Mouse (Mus musculus) MEL-GATA-1-ER (cell line): ENCODE measurements around the gene Pde10a.
A peak's percentile ranks its signal among the peaks of the same experiment; 100 is the strongest.

Source experiments
- DNase-seq: peaks from one replicate; pipeline ENCODE4 v3.0.0-alpha.2; 2012; ENCODE audit warnings: low read depth; ENCODE audit errors: extremely low read depth

Pde10a gene

DNA sequence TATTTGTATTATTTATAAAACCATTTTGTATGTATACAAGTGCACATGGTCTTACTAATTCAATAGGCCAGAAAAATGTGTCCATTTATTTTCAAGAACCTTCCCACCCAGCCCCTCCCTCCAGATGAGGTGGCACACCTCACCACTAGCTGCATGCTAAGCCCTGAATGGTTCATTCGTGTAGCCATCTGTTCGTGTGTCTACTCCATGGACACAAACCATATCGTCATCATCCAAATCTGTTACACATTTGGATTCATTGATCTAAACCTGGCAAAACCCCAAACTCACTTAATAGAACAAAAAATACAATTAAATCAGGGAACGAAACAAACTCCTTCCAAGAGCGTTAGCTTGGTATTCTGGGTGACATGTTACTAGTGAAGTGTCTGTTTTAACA is 435.9 kb downstream of the Pde10a start:
- no peak for DNase-seq

DNA sequence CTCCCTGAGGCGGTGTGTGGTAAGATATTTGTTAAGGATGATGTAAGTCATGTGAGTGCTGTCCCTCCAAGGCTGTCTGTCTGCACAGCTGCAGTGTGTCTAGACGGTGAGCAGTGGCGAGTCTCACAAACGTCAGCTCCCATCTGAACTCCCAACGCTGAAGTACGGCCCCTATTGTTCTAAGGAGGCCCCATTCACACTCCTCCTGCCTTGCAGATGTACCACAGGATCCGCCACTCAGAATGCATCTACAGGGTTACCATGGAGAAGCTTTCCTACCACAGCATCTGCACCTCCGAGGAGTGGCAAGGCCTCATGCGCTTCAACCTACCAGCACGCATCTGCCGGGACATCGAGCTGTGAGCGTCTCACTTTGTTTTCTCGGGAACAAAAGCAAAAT is 436.5 kb downstream of the Pde10a start:
- DNase-seq: no peak

DNA sequence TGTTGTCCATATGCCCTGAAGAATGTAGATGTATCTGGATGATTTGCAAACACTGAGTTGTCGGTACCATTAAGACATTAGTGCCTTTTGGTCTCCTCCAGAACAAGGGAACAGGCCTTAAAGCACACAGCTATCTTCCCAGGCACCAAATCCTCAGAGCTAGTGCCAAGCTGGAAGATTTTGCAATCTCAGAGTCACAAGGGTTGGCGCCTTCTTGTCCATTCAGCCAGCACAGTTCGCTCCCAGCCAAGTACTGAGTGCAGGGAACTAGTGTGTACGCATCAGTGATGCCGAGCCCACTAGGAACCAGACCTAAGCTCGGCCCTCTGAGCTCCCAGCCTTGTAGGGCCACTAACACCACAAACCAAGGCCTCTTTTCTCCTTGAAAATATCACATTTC is 440.0 kb downstream of the Pde10a start:
- no peak for DNase-seq

DNA sequence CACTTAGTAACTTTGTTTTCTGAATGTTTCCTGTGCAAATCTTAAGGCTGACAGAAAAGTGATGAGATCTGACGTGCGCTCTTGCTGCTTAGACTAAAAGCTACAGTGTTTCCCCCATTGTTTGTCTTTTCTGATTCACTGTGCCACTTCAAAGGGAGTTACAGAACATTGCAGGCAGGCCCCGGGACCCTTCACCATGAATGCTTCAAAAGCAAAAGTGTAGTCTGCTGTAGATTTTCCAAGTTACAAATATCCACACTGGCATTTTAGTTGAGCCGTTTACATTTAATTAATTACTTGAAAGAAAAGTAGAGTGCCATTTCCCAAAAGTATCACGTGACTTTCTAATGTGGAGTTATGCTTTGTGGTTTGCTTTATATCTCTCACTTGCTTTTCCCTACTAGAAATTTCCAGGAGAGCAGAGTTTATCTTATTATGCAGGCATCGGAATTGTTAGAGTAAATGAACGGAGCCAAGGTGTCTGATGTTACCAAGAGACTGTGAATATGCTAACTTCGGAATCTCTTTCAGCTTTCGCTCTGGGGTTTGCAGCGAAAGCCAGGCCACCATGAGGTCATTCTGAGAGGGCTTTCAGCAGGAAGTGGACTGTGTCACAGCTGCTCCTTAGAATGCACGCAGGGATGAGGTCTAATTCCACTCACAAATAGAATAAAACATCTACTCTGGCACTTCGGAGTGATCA is 447.1 kb downstream of the Pde10a start:
- no peak for DNase-seq

DNA sequence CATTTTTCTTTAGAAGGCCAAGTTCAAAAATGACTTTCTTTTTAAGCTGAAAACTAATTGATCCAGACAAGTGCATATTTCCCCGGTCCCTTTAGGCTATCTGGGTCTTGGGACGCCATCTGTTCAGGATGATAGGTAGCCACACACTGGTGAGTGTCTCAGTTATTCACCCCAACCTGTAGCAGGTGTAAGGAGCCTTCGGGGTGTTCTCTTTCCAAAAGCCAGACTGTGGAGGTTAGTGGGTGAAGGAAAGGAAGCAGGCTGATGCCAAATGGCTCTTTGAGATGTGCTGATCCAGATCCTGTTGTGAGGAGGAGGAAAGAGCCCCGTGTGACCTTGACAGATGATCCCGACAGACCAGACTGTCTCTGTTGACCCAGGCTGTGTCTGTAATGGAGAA is 448.2 kb downstream of the Pde10a start:
- no peak for DNase-seq

DNA sequence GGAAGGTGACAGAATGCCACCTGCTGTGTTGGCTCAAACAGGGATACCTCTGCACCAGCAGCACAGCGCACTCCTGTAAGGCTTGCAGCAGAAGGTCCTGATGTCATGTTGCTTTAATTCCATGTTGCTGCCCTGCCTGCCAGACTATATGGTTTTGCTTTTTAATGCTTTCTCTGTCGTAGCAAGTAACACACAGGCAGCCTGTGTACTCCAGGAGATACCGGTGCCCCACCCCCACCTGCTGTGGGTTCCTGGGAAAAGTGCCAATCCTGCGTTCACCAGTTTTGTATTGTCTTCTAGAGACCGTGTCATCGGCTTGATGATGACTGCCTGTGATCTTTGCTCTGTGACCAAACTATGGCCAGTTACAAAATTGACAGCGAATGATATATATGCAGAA is 449.3 kb downstream of the Pde10a start:
- no peak for DNase-seq

DNA sequence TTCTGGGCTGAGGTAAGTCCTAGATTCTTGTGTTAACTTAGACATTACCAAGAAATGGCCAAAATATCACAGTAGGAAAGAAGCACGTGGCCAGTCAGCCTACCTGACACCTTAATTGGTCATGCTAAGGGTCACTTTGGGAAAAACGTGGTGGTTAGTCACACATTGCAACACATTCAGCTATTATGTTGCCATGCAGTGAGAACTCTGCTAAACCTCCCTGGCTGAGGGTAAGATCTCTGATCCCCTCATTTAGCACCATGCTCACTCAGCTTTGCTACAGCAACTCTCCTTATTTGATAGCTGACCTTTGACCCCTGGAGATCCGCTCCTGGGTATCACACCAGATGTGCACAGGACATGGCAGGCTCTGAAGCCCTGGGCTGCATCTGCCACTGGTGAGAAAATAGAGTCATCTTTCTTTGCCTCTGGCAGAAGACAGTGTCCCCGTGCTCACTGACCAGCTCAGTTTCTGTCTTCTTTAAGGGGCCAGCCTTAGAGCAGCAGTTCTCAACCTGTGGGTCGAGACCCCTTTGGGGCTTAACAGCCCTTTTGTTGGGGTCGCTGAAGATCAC is 449.7 kb downstream of the Pde10a start:
- DNase-seq: no peak

DNA sequence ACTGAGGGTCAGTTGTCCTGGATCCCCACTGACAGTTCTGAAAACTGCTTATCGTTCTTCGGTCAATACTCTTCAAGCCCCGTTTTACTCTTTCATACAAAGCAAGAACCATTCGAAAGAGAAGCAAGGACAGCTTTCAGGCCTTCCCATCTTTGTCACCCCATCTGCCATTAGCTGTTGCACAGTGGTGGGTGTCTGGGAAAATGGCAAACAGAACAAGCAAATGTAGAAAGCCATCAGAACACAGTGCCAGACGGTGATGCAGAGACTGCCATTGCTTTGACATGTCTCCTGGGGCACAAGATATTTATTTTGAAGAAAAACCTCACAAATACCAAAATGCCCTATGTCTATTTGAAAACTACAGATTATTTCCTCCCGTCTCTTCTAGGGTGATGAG is 451.6 kb downstream of the Pde10a start:
- no peak for DNase-seq

DNA sequence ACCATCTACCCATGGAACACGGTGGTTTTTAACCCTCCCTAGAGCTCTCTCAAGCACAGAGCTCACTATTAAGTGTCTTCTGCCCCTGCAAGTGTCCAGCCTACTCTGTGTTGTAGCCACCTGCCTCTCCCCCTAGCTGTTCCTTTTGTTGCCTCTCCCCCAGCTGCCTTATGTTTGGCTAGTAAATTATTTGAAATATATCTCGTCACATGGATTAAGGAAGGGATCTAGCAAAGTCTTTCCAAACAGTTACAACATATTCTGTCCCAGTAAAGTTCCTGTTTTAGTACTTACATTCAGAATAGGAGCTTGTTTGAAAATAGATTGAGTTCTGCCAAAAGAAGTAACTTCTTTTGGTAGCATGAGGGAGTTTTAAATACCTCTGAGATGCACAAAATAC is 452.1 kb downstream of the Pde10a start:
- no peak for DNase-seq

DNA sequence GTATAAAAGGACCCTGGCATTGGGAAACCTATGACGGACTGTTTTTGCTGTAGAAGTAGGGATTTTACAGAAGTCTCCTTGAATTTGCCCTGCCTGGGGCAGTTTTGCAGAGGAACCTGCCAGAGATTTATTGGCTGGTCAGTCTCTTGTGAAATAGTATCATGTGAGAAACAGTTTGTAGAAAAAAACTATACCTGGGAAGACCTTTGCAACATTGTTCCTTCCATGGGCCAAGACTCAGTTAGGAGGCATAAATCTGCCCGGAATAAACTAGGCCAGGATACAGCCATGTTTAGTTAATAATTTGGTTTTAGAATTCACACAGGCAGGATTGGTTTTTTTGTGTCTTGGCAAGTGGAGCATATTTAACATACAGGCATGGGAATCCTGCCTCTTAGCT is 458.4 kb downstream of the Pde10a start:
- DNase-seq: no peak

DNA sequence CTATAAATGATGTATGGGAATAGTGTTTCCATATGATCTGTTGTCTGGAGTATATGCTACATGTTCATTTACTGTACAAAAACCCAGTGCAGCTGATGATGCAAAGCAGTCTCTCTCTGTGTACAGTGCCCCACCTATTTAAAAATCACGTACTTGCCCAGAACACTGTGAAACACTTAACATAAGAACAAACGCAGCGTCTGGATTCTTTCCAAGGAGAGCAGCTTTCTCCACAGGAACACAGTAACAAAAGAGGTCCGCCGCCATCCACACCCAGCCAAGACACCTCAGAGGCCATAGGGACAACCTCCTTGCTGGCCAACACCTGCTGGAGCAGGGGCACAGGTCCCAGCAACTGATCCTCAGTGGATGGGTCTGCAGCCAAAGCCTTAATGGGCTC is 460.5 kb downstream of the Pde10a start:
- DNase-seq: no peak

DNA sequence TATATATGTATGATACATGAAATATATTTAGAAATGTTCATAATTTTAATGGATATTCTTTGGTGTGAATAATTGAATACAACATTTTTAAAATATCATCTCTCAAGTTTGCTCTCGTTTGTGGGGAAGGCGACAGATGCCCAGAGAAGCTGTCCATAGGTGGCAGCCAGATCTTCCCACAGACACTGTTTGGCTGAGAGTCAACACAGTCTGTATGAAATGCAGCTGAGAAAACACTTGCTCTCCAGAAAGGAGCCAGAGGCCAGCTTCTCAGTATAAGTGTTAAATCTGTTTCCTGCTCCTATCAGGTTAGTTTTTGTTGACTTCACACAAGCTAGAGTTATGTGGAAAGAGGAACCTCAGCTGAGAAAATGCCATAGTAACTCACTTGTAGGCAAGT is 461.4 kb downstream of the Pde10a start:
- DNase-seq: no peak

DNA sequence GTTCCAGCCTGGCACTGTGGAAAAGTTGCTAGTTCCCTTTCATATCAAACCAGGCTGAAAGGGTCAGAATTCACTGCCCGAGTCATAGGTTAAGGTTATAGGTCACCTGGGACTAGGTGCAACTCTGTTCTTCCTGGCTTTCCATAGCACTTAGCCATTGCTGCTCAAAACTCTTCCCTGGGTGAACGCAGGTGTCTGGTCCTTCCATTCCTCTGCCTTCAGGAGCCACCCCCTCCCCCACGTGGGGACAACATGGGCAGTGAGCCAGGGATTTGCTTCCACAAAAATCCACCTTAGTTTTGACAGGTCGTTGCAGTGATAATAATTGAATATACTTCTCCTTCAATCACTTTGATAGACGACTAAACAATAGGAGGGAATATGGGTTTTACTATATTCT is 462.2 kb downstream of the Pde10a start:
- DNase-seq: no peak

DNA sequence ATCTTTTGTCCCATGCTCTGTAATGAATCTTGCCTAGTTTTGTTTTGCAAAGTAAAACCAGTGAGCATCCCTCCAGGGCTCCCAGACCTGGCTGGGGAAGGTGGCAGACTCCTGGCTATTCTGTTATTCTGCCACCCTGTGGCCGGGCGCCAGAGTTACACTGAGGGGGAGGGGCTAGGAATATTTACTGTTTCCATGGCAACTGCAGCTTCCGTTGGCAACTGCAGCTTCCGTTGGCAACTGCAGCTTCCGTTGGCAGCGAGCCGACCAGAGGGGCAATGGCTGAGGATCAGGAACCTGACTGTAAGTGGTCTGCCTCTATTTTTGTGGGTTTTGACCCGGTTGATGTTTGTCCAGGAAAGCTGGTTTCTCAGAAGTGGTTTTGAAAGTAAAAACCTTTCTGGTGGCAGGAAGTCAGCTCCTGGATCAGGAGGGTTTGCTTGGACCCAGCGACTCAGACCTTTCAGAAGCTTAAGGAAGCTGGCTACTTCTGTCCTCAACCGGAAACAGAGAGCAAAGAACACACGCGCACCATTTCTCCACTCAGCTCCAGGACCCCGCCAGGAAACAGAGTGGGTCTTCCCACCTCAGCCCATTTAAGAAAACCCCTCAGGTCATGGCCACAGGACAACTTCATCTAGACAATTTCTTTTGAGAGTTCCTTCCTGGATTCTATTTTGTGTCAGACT is 463.1 kb downstream of the Pde10a start, which contains the start of gene 1700010I14Rik:
Gene 1700010I14Rik (plus strand): TSS at position 215 of the 689 bp plus-strand sequence.
- DNase-seq: peak; percentile 78

DNA sequence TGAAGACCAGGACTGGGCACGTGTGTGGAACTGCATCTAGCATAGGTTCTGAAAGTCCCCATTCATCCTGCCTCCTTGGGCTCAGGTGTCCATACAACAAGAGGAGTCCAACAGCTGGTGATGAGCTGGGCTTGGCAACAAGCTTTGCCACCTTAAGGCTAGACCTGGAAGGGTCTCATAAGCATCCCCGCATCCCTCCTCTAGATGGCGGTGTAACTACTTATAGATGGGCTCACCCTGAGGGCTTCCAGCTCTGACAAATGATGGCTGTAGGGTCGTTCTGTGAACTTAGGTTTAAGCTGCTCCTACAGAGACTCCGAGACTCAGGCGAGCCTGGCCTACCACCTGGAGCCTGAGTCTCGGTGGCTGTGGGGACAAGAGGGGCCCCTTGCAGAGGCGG is 466.0 kb downstream of the Pde10a start:
- no peak for DNase-seq

DNA sequence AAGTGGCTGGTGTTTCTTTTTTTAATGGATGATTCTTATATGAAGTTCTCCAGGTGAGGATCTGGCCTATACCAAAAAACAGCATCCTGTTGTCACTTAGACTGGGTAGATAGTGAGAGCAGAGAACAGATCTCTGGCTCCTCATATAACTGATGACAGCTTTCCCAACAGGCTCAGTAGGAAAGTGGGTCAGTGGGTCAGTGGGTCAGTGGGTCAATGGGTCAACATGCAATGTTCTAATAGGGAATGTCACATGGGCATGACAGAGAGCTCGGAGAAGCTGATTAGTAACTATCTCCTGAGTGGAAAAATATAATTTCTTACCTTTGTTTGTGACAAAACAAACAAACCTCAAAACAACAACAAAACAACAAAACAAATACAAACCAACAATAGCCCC is 470.2 kb downstream of the Pde10a start:
- no peak for DNase-seq

DNA sequence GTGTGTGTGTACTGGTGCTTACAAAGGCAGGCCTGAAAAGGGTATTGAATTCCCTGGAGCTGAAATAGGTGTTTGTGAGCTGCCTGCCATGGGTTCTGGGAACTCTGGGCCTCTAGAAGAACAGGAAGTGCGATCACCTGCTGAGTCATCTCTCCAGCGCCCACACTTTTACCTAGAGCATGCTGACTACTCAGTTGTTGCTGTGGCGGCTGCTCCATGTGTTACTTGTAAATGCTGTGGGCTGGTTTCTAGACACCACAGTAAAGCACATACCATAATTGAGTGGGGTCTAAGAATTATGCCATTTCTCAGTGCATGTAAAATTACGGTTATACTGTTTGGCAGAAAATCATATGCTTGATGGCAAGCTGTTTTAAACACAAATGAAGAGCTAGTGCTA is 477.3 kb downstream of the Pde10a start:
- DNase-seq: no peak

DNA sequence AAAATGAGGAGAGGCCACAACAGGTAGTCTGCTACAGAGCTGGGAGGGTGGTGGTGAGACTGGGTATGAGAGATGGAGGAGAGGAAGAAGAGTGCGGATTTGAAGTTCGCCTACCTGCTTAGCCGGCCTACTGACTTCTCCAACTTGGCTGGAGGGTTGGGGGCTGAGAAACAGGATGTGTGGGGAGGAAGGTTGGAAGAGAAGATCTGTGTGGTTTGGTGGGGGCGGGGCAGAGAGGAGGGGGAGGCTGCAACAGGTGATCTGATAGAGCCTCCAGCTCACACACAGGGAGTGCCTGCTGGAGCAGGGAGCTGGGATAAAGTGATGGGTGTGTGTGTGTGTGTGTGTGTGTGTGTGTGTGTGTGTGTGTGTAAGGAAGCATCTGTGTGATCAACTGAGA is 479.3 kb downstream of the Pde10a start:
- DNase-seq: no peak

DNA sequence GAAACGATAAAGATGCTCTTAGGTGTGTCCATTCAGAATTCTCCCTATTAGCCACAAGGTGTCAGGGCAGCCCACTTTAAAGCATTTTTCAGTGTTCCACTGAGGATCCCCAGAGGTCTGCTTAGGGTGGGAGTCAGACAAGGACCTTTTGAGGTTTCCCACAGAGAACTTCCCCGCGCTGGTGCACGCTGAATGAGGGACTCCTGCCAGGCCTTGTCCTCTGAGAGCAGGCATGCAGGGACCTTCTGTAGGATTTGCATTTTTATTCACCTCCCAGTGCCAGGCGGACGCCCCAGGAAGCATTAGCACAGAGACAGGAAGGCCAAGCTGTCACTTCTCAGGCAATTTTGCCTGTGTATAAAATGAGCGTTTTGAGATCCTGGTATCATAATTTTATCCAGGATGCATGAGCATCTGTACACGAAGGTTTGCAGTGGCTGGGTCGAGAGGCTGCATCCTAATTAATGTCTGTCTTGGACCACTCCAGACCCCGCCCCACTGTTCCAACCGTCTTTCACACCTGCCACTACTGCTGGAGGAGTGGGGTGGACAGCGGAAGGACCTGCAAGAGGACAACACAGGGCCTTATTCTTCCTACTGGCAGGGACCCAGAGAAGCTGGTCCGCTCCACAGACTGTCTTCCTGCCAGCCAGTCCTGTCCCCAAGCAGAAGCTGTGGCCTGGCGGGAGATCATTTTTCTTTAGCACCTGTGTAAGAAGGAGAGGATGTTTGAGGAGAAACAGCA is 498.2 kb downstream of the Pde10a start:
- no peak for DNase-seq

DNA sequence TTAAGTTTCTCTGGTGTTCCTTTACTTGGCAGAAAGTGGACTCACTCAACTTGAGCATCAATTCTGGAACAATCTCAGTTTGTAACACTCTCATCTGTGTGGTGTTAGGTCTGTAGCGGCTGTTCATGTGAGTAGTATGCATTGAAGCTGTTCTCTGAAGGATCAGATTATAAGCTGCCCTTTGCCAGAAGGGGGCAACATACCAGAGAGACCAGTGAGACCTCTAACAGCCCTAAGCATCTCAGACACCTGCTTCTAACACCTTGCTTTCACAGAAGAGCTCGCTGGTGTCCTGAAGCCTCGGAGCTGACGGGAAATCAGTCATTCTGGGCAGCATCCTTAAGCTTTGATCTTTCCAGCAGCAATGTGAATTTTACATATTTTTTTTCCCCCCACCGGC is 505.0 kb downstream of the Pde10a start:
- no peak for DNase-seq

DNA sequence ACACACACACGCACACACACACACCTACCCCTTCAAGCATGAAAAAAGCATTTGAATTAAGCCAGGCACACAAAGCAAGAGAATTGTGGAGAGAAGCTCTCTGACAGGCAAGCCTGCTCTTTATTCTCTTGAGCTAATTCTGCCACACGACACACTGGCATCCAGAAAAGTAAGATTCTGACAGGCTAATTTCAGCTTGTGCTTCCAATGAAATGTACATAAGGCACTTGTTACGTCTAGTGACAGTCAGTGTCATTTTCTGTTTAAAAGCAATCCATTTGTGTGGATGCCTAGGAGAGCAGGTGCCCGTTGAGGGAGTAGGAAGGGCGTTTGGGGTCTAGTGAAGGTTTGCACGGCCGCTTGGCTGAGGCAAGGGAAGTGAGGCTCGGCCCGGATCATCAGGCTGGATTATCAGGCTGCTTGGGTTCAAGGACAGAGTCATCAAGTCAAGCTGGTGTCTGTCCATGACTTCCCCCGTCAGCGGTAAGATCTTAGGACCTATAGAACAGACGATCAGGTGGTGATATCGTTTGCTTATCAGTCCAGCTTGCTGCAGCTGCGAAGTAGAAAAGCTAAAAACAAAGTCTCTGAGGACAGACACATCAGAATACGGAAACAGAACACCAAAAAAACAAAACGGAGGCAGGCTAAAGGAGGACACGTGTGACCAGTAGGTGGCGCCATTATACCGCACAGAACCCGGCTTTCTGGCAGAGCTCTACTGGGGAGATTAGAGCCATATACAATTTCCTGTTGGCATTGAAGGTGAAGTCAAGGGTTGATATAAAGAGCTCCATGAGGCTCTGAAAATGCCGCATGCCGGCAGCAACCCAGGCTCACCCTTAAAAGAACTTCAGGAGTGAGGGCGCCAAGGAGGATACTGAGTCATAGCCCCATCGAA is 506.3 kb downstream of the Pde10a start:
- DNase-seq: peak; percentile 66
